Mouse (Mus musculus) bone marrow, adult 2 months (tissue): Measurements from ENCODE around the gene Crocc. TPM values are rescaled to one million over a fixed set of nuclear protein-coding genes. Genes with fewer than 3 reads are reported as not detected.

ENCODE experiments used
- H3K27ac ChIP-seq: fragments of 200-500 bp; 2 replicates; pipeline ENCODE4 v1.5.1; 2012; ENCODE audit warnings: low read depth, mild to moderate bottlenecking, control low read depth, inconsistent platforms, low read length; ENCODE audit not compliant: control insufficient read depth, poor library complexity, insufficient read depth
- H3K4me1 ChIP-seq: fragments of 200-500 bp; 2 replicates; pipeline ENCODE4 v1.6.1; 2011; ENCODE audit warnings: low read length; ENCODE audit not compliant: control insufficient read depth, insufficient read depth
- H3K4me3 ChIP-seq: fragments of 200-500 bp; replicated peaks from 2 replicates; pipeline ENCODE3; 2011; ENCODE audit warnings: mild to moderate bottlenecking, low read depth, low read length, control low read depth; ENCODE audit not compliant: control insufficient read depth
- CTCF ChIP-seq: fragments of 200-500 bp; IDR thresholded peaks from 2 replicates; pipeline ENCODE4 v1.5.1; 2011; ENCODE audit warnings: low read length, control low read depth; ENCODE audit not compliant: control insufficient read depth, insufficient read depth
- POLR2A ChIP-seq: fragments of 200-500 bp; IDR thresholded peaks from 2 replicates; pipeline ENCODE4 v1.6.1; 2011; ENCODE audit warnings: low read depth, mild to moderate bottlenecking, control low read depth, low read length, borderline replicate concordance; ENCODE audit not compliant: control insufficient read depth
- WGBS: fragments of 180-500 bp; shearing (Covaris S2); methylation state at CpG from one replicate; pipeline ENCODE4 v1.1.7; 2018; 5-methylcytosine and 5-hydroxymethylcytosine counted together
- polyA plus RNA-seq: library from polyadenylated mRNA; stranded (reverse); fragments of >200 nt; gene quantifications from 2 replicates; pipeline ENCODE4 v1.2.4, GENCODE M21; 2011; ENCODE audit warnings: low replicate concordance; ENCODE audit not compliant: missing spikeins, insufficient read depth, insufficient read length

The Crocc gene
- polyA plus RNA-seq, 1 experiment, result 9.6 TPM

DNA sequence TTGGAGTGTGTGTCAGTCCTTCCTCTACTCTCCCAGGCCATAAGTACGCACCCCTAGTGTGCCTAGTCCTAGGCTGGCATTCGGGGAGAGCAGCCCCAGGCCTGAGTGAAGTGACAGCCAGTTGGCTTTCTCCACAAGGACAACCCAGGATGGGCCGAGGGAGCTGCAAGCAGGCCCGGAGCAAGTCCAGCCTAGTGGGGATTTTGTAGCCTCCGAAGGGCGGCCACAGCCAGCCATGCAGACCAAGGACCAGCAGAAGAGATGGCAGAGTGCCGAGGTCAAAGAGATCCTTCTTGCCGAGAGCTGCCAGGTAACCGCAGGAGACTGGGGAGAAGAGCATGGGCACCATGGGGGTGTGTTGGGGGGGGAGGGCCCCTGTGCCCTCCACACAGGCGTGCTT lies 34.7 kb upstream of the Crocc start:
- no peak overlapping the region for H3K4me3 ChIP-seq
- 80% methylated on average over 10 of the region's 10 CpGs for WGBS
- H3K27ac ChIP-seq, result no peak overlapping the region
- no peaks in the 10 kb centered on the region for H3K4me1 ChIP-seq
- TF ChIP-seq CTCF, result no peak
- no peak for TF ChIP-seq POLR2A

- H3K4me1 ChIP-seq, result no peaks in the 10 kb centered on the region
- WGBS, result 57% methylated on average over 9 of the region's 9 CpGs
- H3K27ac ChIP-seq, result no peak overlapping the region
- no peak overlapping the region for H3K4me3 ChIP-seq
- TF ChIP-seq POLR2A (no peak), CTCF (no peak)
Observed at GRCm38 (mm10) chr4:141088714-141089113, 28.4 kb upstream of the Crocc start.

DNA sequence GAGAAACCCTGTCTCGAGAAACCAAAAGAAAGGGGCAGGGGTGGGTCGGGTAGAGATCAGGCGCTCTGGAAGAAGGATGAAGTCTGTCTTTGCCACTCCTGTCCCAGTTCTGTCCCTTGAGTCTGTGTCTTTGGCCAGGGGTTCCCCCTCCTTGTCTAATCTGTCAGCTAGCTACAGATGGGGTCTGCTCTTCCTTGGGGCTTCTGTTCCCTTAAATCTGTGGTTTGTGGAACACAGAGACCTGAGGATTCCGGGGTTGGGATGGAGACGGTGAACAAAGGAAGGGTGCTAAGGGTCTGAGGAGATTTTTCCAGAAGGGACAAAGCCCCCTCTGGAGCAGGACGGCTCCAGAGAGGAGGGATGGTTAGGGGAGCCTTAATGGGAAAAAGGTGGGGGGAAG lies 27.7 kb upstream of the Crocc start, which contains the start of gene Spata21:
Spata21 (plus strand) TSS at position 301 of the 400 bp plus-strand sequence.
- no peak within 1 kb of the TSS for H3K27ac ChIP-seq
- 72% methylated on average over 6 of the region's 6 CpGs for WGBS
- H3K4me3 ChIP-seq, result no peak within 1 kb of the TSS
- H3K4me1 ChIP-seq, result no peaks in the 10 kb centered on the region
- TF ChIP-seq CTCF, result no peak
- no peak for TF ChIP-seq POLR2A

GRCm38 (mm10) chr4:141086862-141087261 lies 26.5 kb upstream of the Crocc start:
- WGBS, result 82% methylated on average over 10 of the region's 10 CpGs
- no peaks in the 10 kb centered on the region for H3K4me1 ChIP-seq

GRCm38 (mm10) chr4:141078510-141079137 lies 18.3 kb upstream of the Crocc start:
- TF ChIP-seq POLR2A (no peak), CTCF (no peak)
- H3K4me3 ChIP-seq, result peak overlapping the region; percentile 9
- WGBS, result 77% methylated on average over 18 of the region's 18 CpGs
- H3K4me1 ChIP-seq, result peaks cover 2% of the 10 kb centered on the region; the same call in 1 of the 2 replicates
- no peak overlapping the region for H3K27ac ChIP-seq

More at GRCm38 (mm10) chr4:141086862-141087261, 26.5 kb upstream of the Crocc start:
- Histone ChIP-seq H3K4me3 (no peak overlapping the region), H3K27ac (no peak overlapping the region)
- TF ChIP-seq CTCF (no peak), POLR2A (no peak)

- under 1% methylated on average over 67 of the region's 67 CpGs for WGBS
- Histone ChIP-seq H3K4me1 (peaks cover 2% of the 10 kb centered on the region; the same call in 1 of the 2 replicates), H3K4me3 (peak within 1 kb of the TSS; percentile 99), H3K27ac (peak within 1 kb of the TSS; percentile 90)
- peak; percentile 96 for TF ChIP-seq POLR2A
- TF ChIP-seq CTCF, result peak; percentile 61
Observed at GRCm38 (mm10) chr4:141077681-141078509, 17.5 kb upstream of the Crocc start, which contains the start of gene Necap2. Gene Necap2 (minus strand): TSS chr4:141078357.

GRCm38 (mm10) chr4:141076761-141077506 lies 16.6 kb upstream of the Crocc start:
- TF ChIP-seq POLR2A, result no peak
- TF ChIP-seq CTCF, result no peak
- Histone ChIP-seq H3K4me3 (peak overlapping the region; percentile 99), H3K27ac (peak overlapping the region; percentile 90), H3K4me1 (peaks cover 2% of the 10 kb centered on the region; the same call in 1 of the 2 replicates)
- WGBS, result 11% methylated on average over 17 of the region's 17 CpGs

DNA sequence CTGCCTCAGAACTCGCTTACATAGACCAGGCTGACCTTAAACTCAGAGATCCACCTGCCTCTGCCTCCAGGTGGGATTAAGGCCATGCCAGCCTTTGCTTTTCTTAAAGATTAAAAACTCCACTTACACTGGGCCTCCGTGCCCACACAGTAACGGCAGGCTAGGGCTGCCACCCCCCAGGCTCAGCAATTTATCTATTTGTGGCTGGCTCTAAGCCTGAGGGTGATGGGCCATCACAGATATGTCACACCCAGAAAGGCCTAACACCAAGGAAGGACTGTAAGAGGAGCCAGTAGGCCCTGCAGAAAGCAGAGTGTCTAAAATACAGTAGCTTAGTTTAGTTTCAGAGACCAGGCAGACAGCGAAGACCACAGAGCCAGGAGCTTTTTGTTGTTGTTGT lies 13.8 kb upstream of the Crocc start:
- H3K4me1 ChIP-seq, result peaks cover 2% of the 10 kb centered on the region; the same call in 1 of the 2 replicates
- peak overlapping the region; percentile 57 for H3K27ac ChIP-seq
- no peak overlapping the region for H3K4me3 ChIP-seq
- WGBS, result 59% methylated on average over 4 of the region's 4 CpGs
- no peak for TF ChIP-seq CTCF
- no peak for TF ChIP-seq POLR2A
